Mouse (Mus musculus): ENCODE results near the gene Kcnc3.

DNA sequence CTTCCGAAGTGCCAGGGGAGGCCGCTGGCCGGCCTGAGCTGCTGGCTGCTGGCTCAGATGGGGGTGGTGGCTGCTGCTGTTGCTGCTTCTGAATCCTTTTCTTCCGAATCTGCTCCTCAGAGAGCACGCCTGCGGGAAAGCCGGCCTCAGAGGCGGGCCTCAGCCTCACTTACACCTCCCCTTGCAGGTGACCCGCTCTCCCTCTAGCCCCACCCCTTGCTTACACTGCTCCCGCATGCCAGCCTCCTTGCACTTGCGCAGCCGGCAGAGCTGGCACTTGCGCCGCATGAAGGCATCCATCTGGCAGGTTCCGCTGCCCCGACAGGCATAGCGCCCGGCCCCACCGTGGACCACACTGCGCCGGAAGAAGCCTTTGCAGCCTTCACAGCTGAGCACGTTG is 38.7 kb upstream of the Kcnc3 start:
- TF ChIP-seq CTCF (IDR thresholded peaks at IDR 0.05; ENCODE audit: low read depth, low read length) = no peak
- no peak for TF ChIP-seq POLR2A (IDR thresholded peaks at IDR 0.05; ENCODE audit: borderline replicate concordance, low read depth, low read length)

Data from bone marrow macrophage, adult 2 months (primary cell).